Mouse (Mus musculus): ENCODE data around the gene Il12rb1. TPM values are rescaled to one million over a fixed set of nuclear protein-coding genes. Genes with fewer than 3 reads are reported as not detected.

The Il12rb1 gene
- polyA plus RNA-seq, 1 experiment from 2014 or later: 0.06 TPM

GRCm38 (mm10) chr8:70775851-70776495 is 32.3 kb upstream of the Il12rb1 start:
- Histone ChIP-seq H3K36me3 (peaks cover 71% of the 10 kb centered on the region), H3K4me1 (peaks cover 49% of the 10 kb centered on the region), H3K4me3 (peak overlapping the region; percentile 87), H3K9ac (peak overlapping the region; percentile 98), H3K27me3 (no peaks in the 10 kb centered on the region), H3K4me2 (replicated peaks) (peak overlapping the region; percentile 93), H3K27ac (peak overlapping the region; percentile 67; the same call in 1 of the 2 replicates), H3K9me3 (no peaks in the 10 kb centered on the region)
- WGBS: 2% methylated on average over 34 of the region's 34 CpGs
- no peak; the same call in 1 of the 2 replicates for ATAC-seq (ENCODE audit: low FRiP score, low read depth)

DNA sequence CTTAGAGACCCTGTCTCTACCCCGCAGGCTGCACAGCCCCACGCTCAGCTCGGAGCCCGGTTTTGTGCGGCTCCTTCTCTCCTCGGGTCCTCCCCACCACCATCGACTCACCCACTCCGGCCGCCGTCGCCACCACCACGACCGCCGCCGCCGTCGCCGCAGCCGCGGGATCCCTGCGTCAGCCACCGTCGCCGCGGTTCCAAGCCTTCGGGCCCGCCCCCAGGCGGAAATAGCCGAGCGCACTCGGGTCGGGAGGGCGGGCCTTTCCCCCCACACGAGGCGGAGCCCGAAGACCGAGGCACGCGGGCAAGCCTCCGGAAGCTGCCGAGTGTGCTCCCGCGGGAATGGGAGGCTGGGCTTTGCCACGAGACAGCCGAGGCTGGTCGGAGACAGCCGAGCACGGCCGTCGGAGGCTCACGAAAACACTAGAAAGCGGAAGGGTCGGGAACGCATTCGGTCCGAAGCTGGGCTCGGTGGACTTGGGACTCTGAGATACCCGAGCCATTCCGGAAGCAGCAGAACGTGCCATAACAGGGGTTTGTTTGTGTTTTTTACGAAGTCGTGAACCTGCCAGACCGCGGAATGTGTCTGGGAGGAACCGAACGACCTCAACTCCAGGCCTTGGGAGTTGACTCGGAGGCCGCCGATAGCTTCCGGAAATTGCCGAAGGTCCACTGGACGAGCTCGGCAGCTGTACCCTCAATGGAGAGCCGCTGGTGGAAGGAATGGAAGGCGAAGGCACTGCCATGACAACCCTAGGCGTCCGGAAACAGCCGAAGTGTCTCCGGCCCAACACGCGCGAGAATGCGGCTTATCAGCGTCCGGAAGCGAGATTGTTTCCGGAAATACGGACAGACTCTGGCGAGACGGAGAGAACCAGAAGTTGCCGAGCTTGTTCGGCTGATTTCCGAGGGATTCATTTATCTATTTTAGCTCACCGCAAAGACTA is 31.5 kb upstream of the Il12rb1 start, which contains the start of gene Pik3r2:
TSS of gene Pik3r2 (minus strand) at position 218 of the 949 bp plus-strand sequence.
- Histone ChIP-seq H3K36me3 (peaks cover 71% of the 10 kb centered on the region), H3K9me3 (no peaks in the 10 kb centered on the region), H3K4me3 (peak within 1 kb of the TSS; percentile 87), H3K27me3 (no peaks in the 10 kb centered on the region), H3K4me2 (replicated peaks) (peak within 1 kb of the TSS; percentile 93), H3K9ac (peak within 1 kb of the TSS; percentile 98), H3K27ac (peak within 1 kb of the TSS; percentile 98), H3K4me1 (peaks cover 49% of the 10 kb centered on the region)
- peak; percentile 93 for ATAC-seq (ENCODE audit: low FRiP score, low read depth)
- WGBS: under 1% methylated on average over 93 of the region's 94 CpGs

- Histone ChIP-seq H3K36me3 (peaks cover 72% of the 10 kb centered on the region), H3K27me3 (no peaks in the 10 kb centered on the region), H3K9me3 (no peaks in the 10 kb centered on the region), H3K4me2 (replicated peaks) (no peak overlapping the region), H3K4me1 (peaks cover 22% of the 10 kb centered on the region), H3K27ac (no peak overlapping the region), H3K9ac (no peak overlapping the region), H3K4me3 (no peak overlapping the region)
- 76% methylated on average over 11 of the region's 11 CpGs for WGBS
- ATAC-seq (ENCODE audit: low FRiP score, low read depth): no peak
These were observed 28.2 kb upstream of the Il12rb1 start for GRCm38 (mm10) chr8:70780093-70780492.

DNA sequence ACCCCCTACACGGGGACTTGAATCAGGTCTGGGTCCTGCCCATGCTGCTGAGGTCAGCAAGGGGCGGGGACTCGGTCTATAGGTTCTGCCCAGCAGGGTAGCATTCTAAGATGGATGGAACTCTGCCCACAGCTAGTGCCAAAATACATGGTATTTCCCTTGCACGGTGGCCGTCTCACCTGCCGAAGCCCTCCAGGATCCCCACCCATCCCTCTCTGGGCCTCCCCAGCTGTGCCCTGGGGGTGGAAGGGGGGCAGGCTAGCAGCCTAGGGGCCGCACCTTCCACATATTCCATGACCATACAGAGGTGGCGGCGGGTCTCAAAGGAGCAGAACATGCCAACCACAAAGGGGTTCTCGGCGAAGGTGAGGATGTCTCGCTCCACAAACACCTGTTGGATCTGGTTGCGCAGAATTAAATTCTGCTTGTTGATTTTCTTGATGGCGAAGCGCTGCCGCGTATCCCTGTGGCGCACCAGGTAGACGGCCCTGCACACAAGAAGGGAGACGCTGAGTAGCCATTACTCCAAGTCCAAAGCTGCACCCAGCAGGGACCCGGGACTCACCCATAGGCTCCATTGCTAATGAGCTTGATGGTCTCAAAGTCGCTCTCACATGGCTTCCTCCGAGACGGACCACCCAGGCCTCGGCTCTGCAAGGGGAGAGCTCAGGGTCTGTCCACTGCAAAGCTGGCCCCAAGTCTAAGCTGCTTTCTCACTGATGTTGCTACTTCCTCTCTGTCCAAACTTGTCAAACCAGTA is 21.8 kb upstream of the Il12rb1 start:
- Histone ChIP-seq H3K36me3 (peaks cover 79% of the 10 kb centered on the region), H3K27ac (no peak overlapping the region), H3K4me3 (no peak overlapping the region), H3K9me3 (no peaks in the 10 kb centered on the region), H3K4me2 (replicated peaks) (no peak overlapping the region), H3K27me3 (no peaks in the 10 kb centered on the region), H3K4me1 (peaks cover 22% of the 10 kb centered on the region), H3K9ac (0 out of 2 replicates have a peak overlapping the region, but pooled peaks have one; percentile 13)
- WGBS: 88% methylated on average over 25 of the region's 25 CpGs
- ATAC-seq (ENCODE audit: low FRiP score, low read depth): no peak

DNA sequence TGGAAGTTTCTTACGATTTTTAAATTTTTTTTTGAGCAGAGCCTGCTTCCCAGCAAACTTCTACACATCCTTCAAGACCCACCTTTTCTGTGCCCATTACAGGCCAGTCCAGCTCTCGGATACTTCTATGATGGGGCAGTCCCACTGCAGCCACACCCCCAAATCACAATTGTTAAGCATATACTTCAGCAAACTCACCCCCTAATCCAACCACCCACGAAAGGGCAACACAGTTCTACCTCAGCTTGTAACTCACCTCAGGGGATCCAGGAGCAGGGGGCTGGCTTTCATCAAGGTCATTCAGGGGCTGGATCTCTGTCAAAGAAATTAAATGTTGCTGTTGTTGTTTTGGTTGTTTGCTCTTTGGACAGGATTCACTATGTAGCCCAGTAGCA is 21.2 kb upstream of the Il12rb1 start:
- ATAC-seq (ENCODE audit: low FRiP score, low read depth): no peak
- Histone ChIP-seq H3K4me2 (replicated peaks) (no peak overlapping the region), H3K27ac (no peak overlapping the region), H3K9me3 (no peaks in the 10 kb centered on the region), H3K4me1 (peaks cover 27% of the 10 kb centered on the region), H3K27me3 (no peaks in the 10 kb centered on the region), H3K4me3 (no peak overlapping the region), H3K36me3 (peaks cover 73% of the 10 kb centered on the region), H3K9ac (no peak overlapping the region)
- 87% methylated on average over 3 of the region's 3 CpGs for WGBS

- H3K36me3 ChIP-seq: peaks cover 63% of the 10 kb centered on the region
- H3K9me3 ChIP-seq: no peaks in the 10 kb centered on the region
- H3K9ac ChIP-seq: 0 out of 2 replicates have a peak overlapping the region, but pooled peaks have one; percentile 4
- no peaks in the 10 kb centered on the region for H3K27me3 ChIP-seq
- 22% methylated on average over 30 of the region's 30 CpGs for WGBS
- no peak overlapping the region for H3K27ac ChIP-seq
- 0 out of 2 replicates have a peak overlapping the region, but pooled peaks have one; percentile 21 for H3K4me2 ChIP-seq (replicated peaks)
- peaks cover 34% of the 10 kb centered on the region for H3K4me1 ChIP-seq
- ATAC-seq (ENCODE audit: low FRiP score, low read depth): no peak
- no peak overlapping the region for H3K4me3 ChIP-seq
These were observed 20.1 kb upstream of the Il12rb1 start for GRCm38 (mm10) chr8:70787941-70788667.

- no peak for ATAC-seq (ENCODE audit: low FRiP score, low read depth)
- Histone ChIP-seq H3K4me2 (replicated peaks) (no peak overlapping the region), H3K27ac (no peak overlapping the region), H3K4me1 (peaks cover 37% of the 10 kb centered on the region), H3K27me3 (no peaks in the 10 kb centered on the region), H3K9me3 (no peaks in the 10 kb centered on the region), H3K4me3 (no peak overlapping the region), H3K36me3 (peaks cover 54% of the 10 kb centered on the region), H3K9ac (0 out of 2 replicates have a peak overlapping the region, but pooled peaks have one; percentile 13)
- WGBS: 74% methylated on average over 10 of the region's 10 CpGs
These were observed 19.2 kb upstream of the Il12rb1 start for GRCm38 (mm10) chr8:70789046-70789445.

DNA sequence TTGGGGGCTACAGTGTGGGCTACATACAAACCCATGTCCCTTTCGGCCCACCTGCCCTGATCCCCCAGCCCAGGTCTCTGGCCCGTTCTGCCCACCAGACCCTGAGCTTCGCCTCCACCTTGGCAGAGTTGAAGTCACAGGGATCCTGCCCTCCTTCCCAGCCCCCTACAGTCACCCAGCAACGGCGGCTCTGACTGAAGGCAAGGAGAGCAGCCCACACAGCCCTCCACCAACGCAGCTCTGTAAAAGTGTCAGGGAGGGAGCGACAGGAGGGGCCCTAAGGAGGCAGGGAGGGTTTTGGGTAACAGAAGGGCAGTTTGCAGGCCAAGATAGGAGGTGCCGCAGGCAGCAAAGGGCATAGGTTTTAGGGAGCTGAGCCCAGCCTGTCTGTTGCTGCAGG is 17.4 kb upstream of the Il12rb1 start:
- WGBS: 55% methylated on average over 8 of the region's 8 CpGs
- no peak for ATAC-seq (ENCODE audit: low FRiP score, low read depth)
- peak overlapping the region; percentile 79 for H3K4me2 ChIP-seq (replicated peaks)
- peaks cover 36% of the 10 kb centered on the region for H3K36me3 ChIP-seq
- peaks cover 9% of the 10 kb centered on the region for H3K27me3 ChIP-seq
- H3K4me3 ChIP-seq: peak overlapping the region; percentile 76
- peaks cover 36% of the 10 kb centered on the region for H3K4me1 ChIP-seq
- H3K27ac ChIP-seq: peak overlapping the region; percentile 10; the same call in 1 of the 2 replicates
- H3K9ac ChIP-seq: peak overlapping the region; percentile 88
- no peaks in the 10 kb centered on the region for H3K9me3 ChIP-seq

DNA sequence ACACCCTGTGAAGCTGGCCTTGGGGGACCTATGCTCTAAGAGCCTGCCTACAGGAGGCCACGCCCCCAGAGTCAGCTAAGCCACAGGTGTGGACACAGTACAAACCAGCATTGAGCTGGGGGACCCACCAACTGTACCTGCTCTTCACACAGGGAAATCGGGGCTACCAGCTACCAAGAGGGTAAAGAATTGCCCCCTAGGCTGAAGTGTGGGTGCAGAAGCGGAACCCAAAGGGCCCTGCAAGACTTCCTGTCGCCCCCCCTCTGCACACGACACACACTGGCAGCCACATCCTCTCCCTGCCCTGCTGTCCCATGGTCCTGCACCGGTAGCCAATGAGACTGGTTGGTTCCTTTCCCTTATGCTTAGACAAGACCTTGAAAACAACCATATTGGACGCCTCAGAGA is 17.0 kb upstream of the Il12rb1 start:
- 71% methylated on average over 7 of the region's 7 CpGs for WGBS
- peak overlapping the region; percentile 10; the same call in 1 of the 2 replicates for H3K27ac ChIP-seq
- H3K4me1 ChIP-seq: peaks cover 37% of the 10 kb centered on the region
- H3K4me2 ChIP-seq (replicated peaks): peak overlapping the region; percentile 79
- ATAC-seq (ENCODE audit: low FRiP score, low read depth): no peak
- peak overlapping the region; percentile 76 for H3K4me3 ChIP-seq
- peak overlapping the region; percentile 88 for H3K9ac ChIP-seq
- peaks cover 13% of the 10 kb centered on the region for H3K27me3 ChIP-seq
- no peaks in the 10 kb centered on the region for H3K9me3 ChIP-seq
- peaks cover 32% of the 10 kb centered on the region for H3K36me3 ChIP-seq

GRCm38 (mm10) chr8:70791975-70792691 is 16.1 kb upstream of the Il12rb1 start:
- H3K4me3 ChIP-seq: peak overlapping the region; percentile 76
- peaks cover 42% of the 10 kb centered on the region for H3K4me1 ChIP-seq
- 5% methylated on average over 57 of the region's 58 CpGs for WGBS

More at GRCm38 (mm10) chr8:70791975-70792691, 16.1 kb upstream of the Il12rb1 start:
- Histone ChIP-seq H3K27me3 (peaks cover 16% of the 10 kb centered on the region), H3K4me2 (replicated peaks) (peak overlapping the region; percentile 79), H3K9ac (peak overlapping the region; percentile 88), H3K27ac (peak overlapping the region; percentile 82), H3K9me3 (no peaks in the 10 kb centered on the region), H3K36me3 (peaks cover 23% of the 10 kb centered on the region)
- ATAC-seq (ENCODE audit: low FRiP score, low read depth): peak; percentile 81

Measured in limb, embryonic 13.5 days (tissue).